Mouse (Mus musculus) liver, postnatal 0 days (tissue): ENCODE results near the gene Slc39a3. TPM values are rescaled to one million over a fixed set of nuclear protein-coding genes. Genes with fewer than 3 reads are reported as not detected.

ENCODE experiments used
- ATAC-seq: fragments of 200-750 bp; cut with Nextera tagmentation; 2 replicates; pipeline ENCODE4 v1.8.0; 2017; ENCODE audit warnings: mild to moderate bottlenecking, moderate library complexity
- DNase-seq: peaks from one replicate; pipeline ENCODE4 v3.0.0-alpha.2; 2016
- H3K27ac ChIP-seq: fragments of 300-500 bp; sonication (generic); 2 replicates; pipeline ENCODE4 v1.5.1; 2014; ENCODE audit warnings: antibody characterized with exemption, moderate library complexity, mild to moderate bottlenecking, low read depth
- H3K27me3 ChIP-seq: fragments of 300-500 bp; sonication (generic); 2 replicates; pipeline ENCODE4 v1.6.1; 2014; ENCODE audit warnings: low read length, control low read depth, mixed read lengths; ENCODE audit not compliant: insufficient read depth
- H3K36me3 ChIP-seq: fragments of 300-500 bp; sonication (generic); replicated peaks from 2 replicates; pipeline ENCODE4 v1.6.1; 2014; ENCODE audit warnings: mild to moderate bottlenecking, control low read depth, low read length, moderate library complexity, mixed read lengths; ENCODE audit not compliant: insufficient read depth
- H3K4me1 ChIP-seq: fragments of 300-500 bp; sonication (generic); 2 replicates; pipeline ENCODE4 v1.6.1; 2014; ENCODE audit warnings: antibody characterized with exemption, mild to moderate bottlenecking, control low read depth; ENCODE audit not compliant: insufficient read depth
- H3K4me2 ChIP-seq: fragments of 300-500 bp; sonication (generic); 2 replicates; pipeline ENCODE4 v1.6.1; 2014; ENCODE audit warnings: low read depth, mild to moderate bottlenecking, low read length, moderate library complexity, mixed read lengths
- H3K4me3 ChIP-seq: fragments of 300-500 bp; sonication (generic); 2 replicates; pipeline ENCODE4 v1.5.1; 2014; ENCODE audit warnings: low read depth, low read length
- H3K9ac ChIP-seq: fragments of 300-500 bp; sonication (generic); replicated peaks from 2 replicates; pipeline ENCODE4 v1.6.1; 2014; ENCODE audit warnings: mild to moderate bottlenecking, moderate library complexity
- H3K9me3 ChIP-seq: fragments of 300-500 bp; sonication (generic); 2 replicates; pipeline ENCODE4 v1.6.1; 2016; ENCODE audit warnings: mild to moderate bottlenecking, control low read depth, low read length, mixed read lengths
- CTCF ChIP-seq: sonication (generic); IDR thresholded peaks from 2 replicates; pipeline ENCODE4 v1.5.1; 2016; ENCODE audit warnings: antibody characterized with exemption, low read depth
- EP300 ChIP-seq: IDR thresholded peaks from 2 replicates; pipeline ENCODE4 v1.6.1; 2016; ENCODE audit warnings: antibody characterized with exemption, low read depth, mild to moderate bottlenecking
- WGBS: fragments of 180-500 bp; shearing (Covaris S2); extraction: QIAGEN DNeasy Blood & Tissue Kit; methylation state at CpG from one replicate; pipeline ENCODE4 v1.1.7; 2014; ENCODE audit not compliant: insufficient replicate concordance; 5-methylcytosine and 5-hydroxymethylcytosine counted together
- polyA plus RNA-seq: library from polyadenylated mRNA; unstranded; fragments of >200 nt; fragmentation: Nextera tagmentation; extraction: Ambion mirVana; gene quantifications from 2 replicates; pipeline ENCODE4 v1.2.1, GENCODE M21; 2015

The Slc39a3 gene
- polyA plus RNA-seq, 1 experiment from 2014 or later = 4.6 TPM

GRCm38 (mm10) chr10:80996501-80996900 is 40.7 kb downstream of the Slc39a3 start:
- WGBS = 83% methylated on average over 8 of the region's 8 CpGs
- Histone ChIP-seq H3K9ac (no peak overlapping the region), H3K9me3 (no peaks in the 10 kb centered on the region), H3K36me3 (no peaks in the 10 kb centered on the region), H3K27ac (no peak overlapping the region), H3K27me3 (peaks cover 8% of the 10 kb centered on the region), H3K4me2 (no peak overlapping the region), H3K4me3 (no peak overlapping the region), H3K4me1 (peaks cover 7% of the 10 kb centered on the region; the same call in 1 of the 2 replicates)
- TF ChIP-seq EP300 (no peak), CTCF (no peak)
- ATAC-seq = no peak
- no peak for DNase-seq

GRCm38 (mm10) chr10:80995091-80995632 is 42.1 kb downstream of the Slc39a3 start:
- peak; percentile 54 for ATAC-seq
- Histone ChIP-seq H3K4me3 (no peak overlapping the region), H3K27me3 (peaks cover 8% of the 10 kb centered on the region), H3K4me2 (peak overlapping the region; percentile 23), H3K9ac (no peak overlapping the region), H3K36me3 (no peaks in the 10 kb centered on the region), H3K27ac (no peak overlapping the region), H3K9me3 (no peaks in the 10 kb centered on the region), H3K4me1 (0 out of 2 replicates have a peak, but pooled peaks cover 7% of the 10 kb centered on the region)
- 9% methylated on average over 21 of the region's 21 CpGs for WGBS
- peak; percentile 82 for DNase-seq
- TF ChIP-seq CTCF (peak; percentile 100), EP300 (no peak)

GRCm38 (mm10) chr10:80994621-80995020 is 42.6 kb downstream of the Slc39a3 start:
- Histone ChIP-seq H3K27ac (no peak overlapping the region), H3K9me3 (no peaks in the 10 kb centered on the region), H3K4me1 (0 out of 2 replicates have a peak, but pooled peaks cover 6% of the 10 kb centered on the region), H3K27me3 (peaks cover 8% of the 10 kb centered on the region), H3K4me2 (no peak overlapping the region), H3K9ac (no peak overlapping the region), H3K36me3 (no peaks in the 10 kb centered on the region), H3K4me3 (no peak overlapping the region)
- 47% methylated on average over 4 of the region's 4 CpGs for WGBS
- no peak for TF ChIP-seq EP300
- no peak for TF ChIP-seq CTCF
- peak; percentile 71 for ATAC-seq
- DNase-seq = no peak

- WGBS = 60% methylated on average over 5 of the region's 5 CpGs
- H3K4me1 ChIP-seq = no peaks in the 10 kb centered on the region
- no peak overlapping the region for H3K27ac ChIP-seq
Measured at GRCm38 (mm10) chr10:80993276-80993675, 44.0 kb downstream of the Slc39a3 start.

GRCm38 (mm10) chr10:80991945-80992344 is 45.3 kb downstream of the Slc39a3 start:
- Histone ChIP-seq H3K4me2 (no peak overlapping the region), H3K4me1 (peaks cover 5% of the 10 kb centered on the region), H3K9me3 (no peaks in the 10 kb centered on the region), H3K9ac (no peak overlapping the region), H3K4me3 (no peak overlapping the region), H3K27me3 (peaks cover 8% of the 10 kb centered on the region), H3K36me3 (no peaks in the 10 kb centered on the region), H3K27ac (no peak overlapping the region)
- no peak for TF ChIP-seq EP300
- TF ChIP-seq CTCF = no peak
- DNase-seq = no peak
- no peak for ATAC-seq
- 57% methylated on average over 1 of the region's 1 CpGs for WGBS

More at GRCm38 (mm10) chr10:80993276-80993675, 44.0 kb downstream of the Slc39a3 start:
- no peak overlapping the region for H3K4me3 ChIP-seq
- no peak for DNase-seq
- no peaks in the 10 kb centered on the region for H3K9me3 ChIP-seq
- H3K27me3 ChIP-seq = peaks cover 8% of the 10 kb centered on the region
- no peak overlapping the region for H3K9ac ChIP-seq
- no peaks in the 10 kb centered on the region for H3K36me3 ChIP-seq
- TF ChIP-seq EP300 (no peak), CTCF (no peak)
- ATAC-seq = no peak
- no peak overlapping the region for H3K4me2 ChIP-seq

- no peak for ATAC-seq
- peak; percentile 67 for TF ChIP-seq CTCF
- TF ChIP-seq EP300 = no peak
- Histone ChIP-seq H3K36me3 (no peaks in the 10 kb centered on the region), H3K4me3 (no peak overlapping the region), H3K9ac (no peak overlapping the region), H3K27ac (no peak overlapping the region), H3K4me2 (no peak overlapping the region), H3K4me1 (peaks cover 5% of the 10 kb centered on the region), H3K27me3 (peaks cover 8% of the 10 kb centered on the region), H3K9me3 (no peaks in the 10 kb centered on the region)
- DNase-seq = no peak
- 19% methylated on average over 3 of the region's 3 CpGs for WGBS
Measured at GRCm38 (mm10) chr10:80991007-80991406, 46.2 kb downstream of the Slc39a3 start.
